Mouse (Mus musculus) midbrain, postnatal 0 days (tissue): ENCODE data around the gene Nfat5. TPM values are rescaled to one million over a fixed set of nuclear protein-coding genes. Genes with fewer than 3 reads are reported as not detected.

Experiments used
- ATAC-seq: fragments of 200-750 bp; cut with Nextera tagmentation; 2 replicates; pipeline ENCODE4 v1.8.0; 2017; ENCODE audit warnings: moderate number of reproducible peaks, mild to moderate bottlenecking, moderate TSS enrichment, moderate library complexity; ENCODE audit not compliant: low FRiP score
- DNase-seq: peaks from one replicate; pipeline ENCODE4 v3.0.0-alpha.2; 2015; ENCODE audit warnings: low spot score
- H3K27ac ChIP-seq: fragments of 300-500 bp; sonication (generic); 2 replicates; pipeline ENCODE4 v1.5.1; 2014; ENCODE audit warnings: low read depth, mild to moderate bottlenecking, low read length, mixed read lengths
- H3K27me3 ChIP-seq: fragments of 300-500 bp; sonication (generic); 2 replicates; pipeline ENCODE4 v1.6.1; 2014; ENCODE audit warnings: low read length, control low read depth, mixed read lengths; ENCODE audit not compliant: insufficient read depth
- H3K36me3 ChIP-seq: fragments of 300-500 bp; sonication (generic); 2 replicates; pipeline ENCODE4 v1.6.1; 2014; ENCODE audit warnings: low read length, control low read depth, mixed read lengths; ENCODE audit not compliant: insufficient read depth
- H3K4me1 ChIP-seq: fragments of 300-500 bp; sonication (generic); 2 replicates; pipeline ENCODE4 v1.6.1; 2014; ENCODE audit warnings: mild to moderate bottlenecking, control low read depth, antibody characterized with exemption, low read length, mixed read lengths; ENCODE audit not compliant: insufficient read depth
- H3K4me2 ChIP-seq: fragments of 300-500 bp; sonication (generic); 2 replicates; pipeline ENCODE4 v1.6.1; 2014; ENCODE audit warnings: low read depth, mild to moderate bottlenecking, low read length, mixed read lengths; ENCODE audit not compliant: poor library complexity, severe bottlenecking
- H3K4me3 ChIP-seq: fragments of 300-500 bp; sonication (generic); 2 replicates; pipeline ENCODE4 v1.5.1; 2014; ENCODE audit warnings: low read depth, mild to moderate bottlenecking, low read length, moderate library complexity
- H3K9ac ChIP-seq: fragments of 300-500 bp; sonication (generic); replicated peaks from 2 replicates; pipeline ENCODE4 v1.6.1; 2014; ENCODE audit warnings: mild to moderate bottlenecking, low read length, moderate library complexity, mixed read lengths; ENCODE audit not compliant: poor library complexity, severe bottlenecking
- H3K9me3 ChIP-seq: fragments of 300-500 bp; sonication (generic); 2 replicates; pipeline ENCODE4 v1.6.1; 2016; ENCODE audit warnings: low read length, control low read depth
- CTCF ChIP-seq: IDR thresholded peaks from 2 replicates; pipeline ENCODE4 v1.5.1; 2016; ENCODE audit warnings: antibody characterized with exemption, mild to moderate bottlenecking
- WGBS: fragments of 180-500 bp; shearing (Covaris S2); extraction: QIAGEN DNeasy Blood & Tissue Kit; methylation state at CpG from one replicate; pipeline ENCODE4 v1.1.7; 2014; 5-methylcytosine and 5-hydroxymethylcytosine counted together
- polyA plus RNA-seq: library from polyadenylated mRNA; unstranded; fragments of >200 nt; fragmentation: Nextera tagmentation; extraction: Ambion mirVana; gene quantifications from 2 replicates; pipeline ENCODE4 v1.2.1, GENCODE M21; 2015
- total RNA-seq: library from RNA; depleted of rRNA; stranded (reverse); fragments of >200 nt; gene quantifications from 2 replicates; pipeline ENCODE4 v1.2.3, GENCODE M21; 2014; rRNA removed

Gene Nfat5
- total and polyA plus RNA-seq, 2 experiments from 2014 or later: 6.8 to 20.3 TPM

GRCm38 (mm10) chr8:107424176-107424575, 130.9 kb downstream of the Nfat5 start:
- 32% methylated on average over 9 of the region's 9 CpGs for WGBS

GRCm38 (mm10) chr8:107424597-107425229, 131.4 kb downstream of the Nfat5 start, which contains the start of gene Nob1:
Gene Nob1, minus strand, starts transcription at chr8:107425051.
- no peaks in the 10 kb centered on the region for H3K27me3 ChIP-seq
- peak within 1 kb of the TSS; percentile 61 for H3K4me2 ChIP-seq
- peak within 1 kb of the TSS; percentile 81 for H3K9ac ChIP-seq
- H3K4me1 ChIP-seq: 0 out of 2 replicates have a peak, but pooled peaks cover 5% of the 10 kb centered on the region
- peak within 1 kb of the TSS; percentile 78 for H3K27ac ChIP-seq
- no peaks in the 10 kb centered on the region for H3K9me3 ChIP-seq
- WGBS: under 1% methylated on average over 50 of the region's 50 CpGs
- peak within 1 kb of the TSS; percentile 87 for H3K4me3 ChIP-seq
- TF ChIP-seq CTCF: peak; percentile 99
- ATAC-seq (peak; percentile 99), DNase-seq (peak; percentile 98)
- H3K36me3 ChIP-seq: peaks cover 20% of the 10 kb centered on the region

More at GRCm38 (mm10) chr8:107424176-107424575, 130.9 kb downstream of the Nfat5 start:
- 0 out of 2 replicates have a peak, but pooled peaks have one; percentile 6 for ATAC-seq
- peaks cover 26% of the 10 kb centered on the region for H3K36me3 ChIP-seq
- H3K27me3 ChIP-seq: no peaks in the 10 kb centered on the region
- H3K9ac ChIP-seq: peak overlapping the region; percentile 81
- DNase-seq: no peak
- H3K27ac ChIP-seq: peak overlapping the region; percentile 78; the same call in 1 of the 2 replicates
- 0 out of 2 replicates have a peak, but pooled peaks cover 5% of the 10 kb centered on the region for H3K4me1 ChIP-seq
- no peaks in the 10 kb centered on the region for H3K9me3 ChIP-seq
- no peak for TF ChIP-seq CTCF
- H3K4me2 ChIP-seq: peak overlapping the region; percentile 61
- H3K4me3 ChIP-seq: peak overlapping the region; percentile 87

GRCm38 (mm10) chr8:107425230-107425597, 131.9 kb downstream of the Nfat5 start:
- H3K9me3 ChIP-seq: no peaks in the 10 kb centered on the region
- ATAC-seq (no peak), DNase-seq (no peak)
- peak overlapping the region; percentile 61; the same call in 1 of the 2 replicates for H3K4me2 ChIP-seq
- 0 out of 2 replicates have a peak, but pooled peaks cover 5% of the 10 kb centered on the region for H3K4me1 ChIP-seq
- peak overlapping the region; percentile 87; the same call in 1 of the 2 replicates for H3K4me3 ChIP-seq
- no peak for TF ChIP-seq CTCF
- H3K27ac ChIP-seq: no peak overlapping the region
- H3K9ac ChIP-seq: no peak overlapping the region
- H3K27me3 ChIP-seq: no peaks in the 10 kb centered on the region
- H3K36me3 ChIP-seq: peaks cover 16% of the 10 kb centered on the region
- 49% methylated on average over 8 of the region's 8 CpGs for WGBS

Other genes with a start within 250 kb of the Nfat5 start
- gene Pdf, start 244.9 kb upstream of the Nfat5 start, total RNA-seq: 61.5 TPM in 2 replicates
- 31.8 and 33.3 TPM in 2 replicates for gene Pdf, start 244.9 kb upstream of the Nfat5 start, polyA plus RNA-seq
- 46.2 and 89.6 TPM in 2 replicates for gene Cog8, start 236.8 kb upstream of the Nfat5 start, total RNA-seq
- gene Cog8, start 236.8 kb upstream of the Nfat5 start, polyA plus RNA-seq: 32.4 and 36.1 TPM in 2 replicates
- gene Nip7, start 236.6 kb upstream of the Nfat5 start, total RNA-seq: 24.3 and 30.8 TPM in 2 replicates
- 59.1 and 60.1 TPM in 2 replicates for gene Nip7, start 236.6 kb upstream of the Nfat5 start, polyA plus RNA-seq
- gene Tmed6, start 227.8 kb upstream of the Nfat5 start, total RNA-seq: not detected in 2 replicates
- gene Tmed6, start 227.8 kb upstream of the Nfat5 start, polyA plus RNA-seq: not detected in 2 replicates
- 20.4 and 22.7 TPM in 2 replicates for gene Terf2, start 196.9 kb upstream of the Nfat5 start, total RNA-seq
- gene Terf2, start 196.9 kb upstream of the Nfat5 start, polyA plus RNA-seq: 24.1 and 25.7 TPM in 2 replicates
- 103 and 120 TPM in 2 replicates for gene Cyb5b, start 142.8 kb upstream of the Nfat5 start, total RNA-seq
- gene Cyb5b, start 142.8 kb upstream of the Nfat5 start, polyA plus RNA-seq: 89.7 and 91.4 TPM in 2 replicates
- gene Nqo1, start 109.7 kb downstream of the Nfat5 start, total RNA-seq: 10.5 and 12.5 TPM in 2 replicates
- gene Nqo1, start 109.7 kb downstream of the Nfat5 start, polyA plus RNA-seq: 12.8 and 15.7 TPM in 2 replicates
- 19.5 and 22.0 TPM in 2 replicates for gene Nob1, start 131.6 kb downstream of the Nfat5 start, total RNA-seq
- 47.3 and 52.7 TPM in 2 replicates for gene Nob1, start 131.6 kb downstream of the Nfat5 start, polyA plus RNA-seq
- gene Wwp2, start 142.9 kb downstream of the Nfat5 start, total RNA-seq: 41.7 and 44.2 TPM in 2 replicates
- gene Wwp2, start 142.9 kb downstream of the Nfat5 start, polyA plus RNA-seq: 34.7 and 36.2 TPM in 2 replicates